Mouse (Mus musculus) heart, embryonic 13.5 days (tissue): ENCODE data around the gene Acsf3. TPM values are rescaled to one million over a fixed set of nuclear protein-coding genes. Genes with fewer than 3 reads are reported as not detected.

Source experiments
- ATAC-seq: fragments of 200-750 bp; cut with Nextera tagmentation; 2 replicates; pipeline ENCODE4 v1.8.0; 2017; ENCODE audit warnings: moderate TSS enrichment; ENCODE audit not compliant: insufficient number of reproducible peaks, low FRiP score, low TSS enrichment; ENCODE audit errors: extremely low read depth
- H3K27ac ChIP-seq: fragments of 300-500 bp; sonication (generic); replicated peaks from 2 replicates; pipeline ENCODE4 v1.5.1; 2015; ENCODE audit warnings: moderate library complexity, mild to moderate bottlenecking, inconsistent platforms
- H3K27me3 ChIP-seq: fragments of 300-500 bp; sonication (generic); replicated peaks from 2 replicates; pipeline ENCODE4 v1.6.1; 2015; ENCODE audit warnings: mild to moderate bottlenecking, inconsistent platforms
- H3K36me3 ChIP-seq: fragments of 300-500 bp; sonication (generic); 2 replicates; pipeline ENCODE4 v1.6.1; 2015; ENCODE audit warnings: mild to moderate bottlenecking, inconsistent platforms
- H3K4me1 ChIP-seq: fragments of 300-500 bp; sonication (generic); 2 replicates; pipeline ENCODE4 v1.6.1; 2015; ENCODE audit warnings: inconsistent platforms
- H3K4me2 ChIP-seq: fragments of 300-500 bp; sonication (generic); 2 replicates; pipeline ENCODE4 v1.6.1; 2015; ENCODE audit warnings: inconsistent platforms, mild to moderate bottlenecking, moderate library complexity
- H3K4me3 ChIP-seq: fragments of 300-500 bp; sonication (generic); 2 replicates; pipeline ENCODE4 v1.5.1; 2015; ENCODE audit warnings: moderate library complexity, mild to moderate bottlenecking, inconsistent platforms
- H3K9ac ChIP-seq: fragments of 300-500 bp; sonication (generic); 2 replicates; pipeline ENCODE4 v1.6.1; 2015; ENCODE audit warnings: inconsistent platforms, mild to moderate bottlenecking, moderate library complexity
- H3K9me3 ChIP-seq: fragments of 300-500 bp; sonication (generic); 2 replicates; pipeline ENCODE4 v1.6.1; 2016; ENCODE audit warnings: inconsistent platforms
- WGBS: fragments of 180-500 bp; shearing (Covaris S2); methylation state at CpG from one replicate; pipeline ENCODE4 v1.1.7; 2015; ENCODE audit warnings: mixed read lengths; 5-methylcytosine and 5-hydroxymethylcytosine counted together
- polyA plus RNA-seq: library from polyadenylated mRNA; unstranded; fragments of >200 nt; fragmentation: Nextera tagmentation; extraction: Ambion mirVana; gene quantifications from 2 replicates; pipeline ENCODE4 v1.2.1, GENCODE M21; 2015

The Acsf3 gene
- polyA plus RNA-seq, 1 experiment from 2014 or later: 15.4 TPM

GRCm38 (mm10) chr8:122789796-122790195 lies 14.5 kb downstream of the Acsf3 start:
- H3K9ac ChIP-seq: no peak overlapping the region
- 86% methylated on average over 5 of the region's 5 CpGs for WGBS

GRCm38 (mm10) chr8:122793375-122794174 lies 18.3 kb downstream of the Acsf3 start:
- Histone ChIP-seq H3K4me1 (peaks cover 14% of the 10 kb centered on the region), H3K27ac (peak overlapping the region; percentile 24; the same call in 1 of the 2 replicates), H3K9ac (peak overlapping the region; percentile 21; the same call in 1 of the 2 replicates), H3K4me2 (no peak overlapping the region), H3K9me3 (no peaks in the 10 kb centered on the region), H3K36me3 (peaks cover 29% of the 10 kb centered on the region), H3K27me3 (no peaks in the 10 kb centered on the region), H3K4me3 (no peak overlapping the region)
- no peak; the same call in 1 of the 2 replicates for ATAC-seq
- 63% methylated on average over 18 of the region's 18 CpGs for WGBS

More at GRCm38 (mm10) chr8:122789796-122790195, 14.5 kb downstream of the Acsf3 start:
- ATAC-seq: no peak
- Histone ChIP-seq H3K27me3 (no peaks in the 10 kb centered on the region), H3K36me3 (peaks cover 55% of the 10 kb centered on the region), H3K4me3 (no peak overlapping the region), H3K9me3 (no peaks in the 10 kb centered on the region), H3K4me2 (no peak overlapping the region), H3K4me1 (peaks cover 14% of the 10 kb centered on the region), H3K27ac (no peak overlapping the region)

- H3K4me1 ChIP-seq: peaks cover 14% of the 10 kb centered on the region
- no peak overlapping the region for H3K4me3 ChIP-seq
- WGBS: 80% methylated on average over 5 of the region's 5 CpGs
- H3K27ac ChIP-seq: no peak overlapping the region
- peaks cover 24% of the 10 kb centered on the region for H3K36me3 ChIP-seq
- no peak for ATAC-seq
- H3K9ac ChIP-seq: 0 out of 2 replicates have a peak overlapping the region, but pooled peaks have one; percentile 8
- no peak overlapping the region for H3K4me2 ChIP-seq
- H3K27me3 ChIP-seq: no peaks in the 10 kb centered on the region
- H3K9me3 ChIP-seq: no peaks in the 10 kb centered on the region
Measured at GRCm38 (mm10) chr8:122794175-122794454, 18.8 kb downstream of the Acsf3 start.

GRCm38 (mm10) chr8:122803906-122804761 lies 28.8 kb downstream of the Acsf3 start:
- Histone ChIP-seq H3K36me3 (peaks cover 19% of the 10 kb centered on the region; the same call in 1 of the 2 replicates), H3K4me2 (no peak overlapping the region), H3K27me3 (no peaks in the 10 kb centered on the region), H3K4me1 (no peaks in the 10 kb centered on the region), H3K9me3 (no peaks in the 10 kb centered on the region), H3K27ac (no peak overlapping the region), H3K4me3 (no peak overlapping the region), H3K9ac (no peak overlapping the region)
- WGBS: 49% methylated on average over 15 of the region's 15 CpGs
- ATAC-seq: no peak

GRCm38 (mm10) chr8:122805349-122805748 lies 30.1 kb downstream of the Acsf3 start:
- 43% methylated on average over 3 of the region's 3 CpGs for WGBS
- ATAC-seq: no peak
- H3K9me3 ChIP-seq: no peaks in the 10 kb centered on the region
- H3K27me3 ChIP-seq: no peaks in the 10 kb centered on the region
- peaks cover 12% of the 10 kb centered on the region; the same call in 1 of the 2 replicates for H3K36me3 ChIP-seq
- no peak overlapping the region for H3K9ac ChIP-seq
- H3K27ac ChIP-seq: no peak overlapping the region
- H3K4me2 ChIP-seq: no peak overlapping the region
- no peaks in the 10 kb centered on the region for H3K4me1 ChIP-seq
- no peak overlapping the region for H3K4me3 ChIP-seq

- ATAC-seq: no peak
- 63% methylated on average over 7 of the region's 7 CpGs for WGBS
- H3K36me3 ChIP-seq: peaks cover 16% of the 10 kb centered on the region; the same call in 1 of the 2 replicates
- H3K27ac ChIP-seq: no peak overlapping the region
- H3K27me3 ChIP-seq: no peaks in the 10 kb centered on the region
- no peaks in the 10 kb centered on the region for H3K9me3 ChIP-seq
- H3K9ac ChIP-seq: no peak overlapping the region
- H3K4me3 ChIP-seq: no peak overlapping the region
- H3K4me2 ChIP-seq: no peak overlapping the region
- H3K4me1 ChIP-seq: no peaks in the 10 kb centered on the region
Measured at GRCm38 (mm10) chr8:122806956-122807538, 31.8 kb downstream of the Acsf3 start.

- WGBS: 89% methylated on average over 4 of the region's 4 CpGs
- H3K27ac ChIP-seq: no peak overlapping the region
- no peaks in the 10 kb centered on the region for H3K4me1 ChIP-seq
- no peaks in the 10 kb centered on the region for H3K9me3 ChIP-seq
- 0 out of 2 replicates have a peak, but pooled peaks cover under 1% of the 10 kb centered on the region for H3K27me3 ChIP-seq
- H3K36me3 ChIP-seq: peaks cover 11% of the 10 kb centered on the region; the same call in 1 of the 2 replicates
- H3K9ac ChIP-seq: no peak overlapping the region
- no peak for ATAC-seq
- no peak overlapping the region for H3K4me2 ChIP-seq
- H3K4me3 ChIP-seq: no peak overlapping the region
Measured at GRCm38 (mm10) chr8:122807907-122808306, 32.6 kb downstream of the Acsf3 start.

GRCm38 (mm10) chr8:122810376-122810775 lies 35.1 kb downstream of the Acsf3 start:
- Histone ChIP-seq H3K4me3 (no peak overlapping the region), H3K9ac (no peak overlapping the region), H3K4me2 (no peak overlapping the region), H3K36me3 (peaks cover 25% of the 10 kb centered on the region), H3K27ac (no peak overlapping the region), H3K27me3 (0 out of 2 replicates have a peak, but pooled peaks cover 6% of the 10 kb centered on the region), H3K9me3 (no peaks in the 10 kb centered on the region), H3K4me1 (peaks cover 6% of the 10 kb centered on the region)
- WGBS: 70% methylated on average over 8 of the region's 8 CpGs
- no peak for ATAC-seq

GRCm38 (mm10) chr8:122811870-122812494 lies 36.7 kb downstream of the Acsf3 start:
- Histone ChIP-seq H3K9me3 (no peaks in the 10 kb centered on the region), H3K4me2 (no peak overlapping the region), H3K27me3 (0 out of 2 replicates have a peak, but pooled peaks cover 6% of the 10 kb centered on the region), H3K36me3 (peaks cover 25% of the 10 kb centered on the region), H3K4me1 (peaks cover 6% of the 10 kb centered on the region), H3K9ac (no peak overlapping the region), H3K27ac (no peak overlapping the region), H3K4me3 (no peak overlapping the region)
- 88% methylated on average over 16 of the region's 16 CpGs for WGBS
- ATAC-seq: no peak

- Histone ChIP-seq H3K27me3 (0 out of 2 replicates have a peak, but pooled peaks cover 6% of the 10 kb centered on the region), H3K4me2 (no peak overlapping the region), H3K27ac (no peak overlapping the region), H3K9ac (no peak overlapping the region), H3K36me3 (peaks cover 29% of the 10 kb centered on the region), H3K9me3 (no peaks in the 10 kb centered on the region), H3K4me1 (peaks cover 10% of the 10 kb centered on the region), H3K4me3 (no peak overlapping the region)
- no peak for ATAC-seq
- WGBS: 72% methylated on average over 14 of the region's 14 CpGs
Measured at GRCm38 (mm10) chr8:122812610-122813250, 37.4 kb downstream of the Acsf3 start.
